Mouse (Mus musculus): ENCODE results near the gene Sh2d1b2. TPM values are rescaled to one million over a fixed set of nuclear protein-coding genes. Genes with fewer than 3 reads are reported as not detected.

The Sh2d1b2 gene
- polyA plus RNA-seq, 1 experiment from 2014 or later: not detected

DNA sequence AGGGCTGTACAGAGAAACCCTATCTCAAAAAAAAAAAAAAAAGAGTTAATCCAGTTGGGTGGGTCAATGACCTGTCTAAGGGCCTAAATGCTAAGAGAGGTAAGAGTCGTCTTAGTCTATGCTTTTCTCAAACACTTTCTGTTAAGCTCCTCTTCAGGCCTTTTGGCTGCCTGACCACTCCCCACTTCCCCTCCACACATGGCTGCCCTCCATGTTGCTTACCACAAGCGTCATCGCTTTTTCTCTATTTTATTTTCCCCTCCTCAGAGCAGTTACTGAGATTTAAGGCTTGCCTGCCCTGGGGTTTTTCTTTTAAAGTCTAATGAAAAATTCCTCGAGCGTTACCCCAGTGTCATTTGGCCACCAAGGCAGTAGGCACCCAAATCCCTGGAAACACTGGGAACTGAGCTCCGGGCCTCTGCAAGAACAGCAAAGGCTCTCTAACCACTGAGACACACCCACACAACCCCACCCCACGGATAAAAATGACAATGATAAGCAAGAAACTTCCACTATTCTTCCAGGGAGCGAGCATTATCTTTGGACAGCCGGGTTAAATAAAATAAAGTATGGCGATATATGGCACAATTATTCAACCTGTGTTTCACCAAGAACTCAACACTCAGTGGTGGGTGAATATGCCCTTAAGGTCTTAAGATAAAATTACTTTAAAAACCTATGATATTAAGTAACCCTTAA lies 19.2 kb upstream of the Sh2d1b2 start:
- 91% methylated on average over 10 of the region's 10 CpGs for WGBS
- no peaks in the 10 kb centered on the region for H3K4me1 ChIP-seq (ENCODE audit: control insufficient read depth, insufficient read depth, low read length)
- no peaks in the 10 kb centered on the region for H3K9me3 ChIP-seq (ENCODE audit: control insufficient read depth, low read length)
- H3K4me2 ChIP-seq (ENCODE audit: low read depth, severe bottlenecking): no peak overlapping the region
- DNase-seq (ENCODE audit: low spot score) (no peak), ATAC-seq (ENCODE audit: insufficient number of reproducible peaks, low FRiP score, low TSS enrichment, low read depth) (no peak)
- H3K9ac ChIP-seq (ENCODE audit: low read length): no peak overlapping the region
- H3K27me3 ChIP-seq (ENCODE audit: control insufficient read depth, insufficient read depth, low read length): no peaks in the 10 kb centered on the region
- peaks cover under 1% of the 10 kb centered on the region; the same call in 1 of the 2 replicates for H3K36me3 ChIP-seq (ENCODE audit: control insufficient read depth, insufficient read depth, low read length)
- no peak overlapping the region for H3K4me3 ChIP-seq (ENCODE audit: low read depth, low read length)
- H3K27ac ChIP-seq (replicated peaks; ENCODE audit: low read depth, low read length): no peak overlapping the region

DNA sequence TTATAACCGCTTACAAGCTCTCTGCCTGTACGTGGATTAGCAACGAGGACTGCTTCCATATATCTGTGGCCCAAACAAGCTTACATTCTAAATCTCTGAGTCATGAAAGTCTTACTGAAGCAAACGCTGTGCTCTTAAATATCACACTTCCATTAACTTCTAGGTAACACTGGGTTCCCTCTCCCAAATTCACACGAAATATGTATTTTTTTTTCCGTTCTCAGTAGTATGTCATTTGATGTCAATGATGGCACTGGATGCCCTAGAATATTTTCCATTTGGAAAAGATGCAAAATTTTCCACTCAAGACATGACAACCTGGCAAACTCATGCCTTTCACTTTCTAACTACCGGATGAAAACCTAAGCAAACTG lies 18.2 kb upstream of the Sh2d1b2 start:
- H3K36me3 ChIP-seq (ENCODE audit: control insufficient read depth, insufficient read depth, low read length): no peaks in the 10 kb centered on the region
- H3K27me3 ChIP-seq (ENCODE audit: control insufficient read depth, insufficient read depth, low read length): no peaks in the 10 kb centered on the region
- H3K4me2 ChIP-seq (ENCODE audit: low read depth, severe bottlenecking): peak overlapping the region; percentile 71
- no peaks in the 10 kb centered on the region for H3K4me1 ChIP-seq (ENCODE audit: control insufficient read depth, insufficient read depth, low read length)
- H3K27ac ChIP-seq (replicated peaks; ENCODE audit: low read depth, low read length): no peak overlapping the region
- DNase-seq (ENCODE audit: low spot score) (no peak), ATAC-seq (ENCODE audit: insufficient number of reproducible peaks, low FRiP score, low TSS enrichment, low read depth) (no peak)
- H3K9ac ChIP-seq (ENCODE audit: low read length): peak overlapping the region; percentile 95
- 42% methylated on average over 7 of the region's 7 CpGs for WGBS
- H3K9me3 ChIP-seq (ENCODE audit: control insufficient read depth, low read length): no peaks in the 10 kb centered on the region
- H3K4me3 ChIP-seq (ENCODE audit: low read depth, low read length): peak overlapping the region; percentile 88

DNA sequence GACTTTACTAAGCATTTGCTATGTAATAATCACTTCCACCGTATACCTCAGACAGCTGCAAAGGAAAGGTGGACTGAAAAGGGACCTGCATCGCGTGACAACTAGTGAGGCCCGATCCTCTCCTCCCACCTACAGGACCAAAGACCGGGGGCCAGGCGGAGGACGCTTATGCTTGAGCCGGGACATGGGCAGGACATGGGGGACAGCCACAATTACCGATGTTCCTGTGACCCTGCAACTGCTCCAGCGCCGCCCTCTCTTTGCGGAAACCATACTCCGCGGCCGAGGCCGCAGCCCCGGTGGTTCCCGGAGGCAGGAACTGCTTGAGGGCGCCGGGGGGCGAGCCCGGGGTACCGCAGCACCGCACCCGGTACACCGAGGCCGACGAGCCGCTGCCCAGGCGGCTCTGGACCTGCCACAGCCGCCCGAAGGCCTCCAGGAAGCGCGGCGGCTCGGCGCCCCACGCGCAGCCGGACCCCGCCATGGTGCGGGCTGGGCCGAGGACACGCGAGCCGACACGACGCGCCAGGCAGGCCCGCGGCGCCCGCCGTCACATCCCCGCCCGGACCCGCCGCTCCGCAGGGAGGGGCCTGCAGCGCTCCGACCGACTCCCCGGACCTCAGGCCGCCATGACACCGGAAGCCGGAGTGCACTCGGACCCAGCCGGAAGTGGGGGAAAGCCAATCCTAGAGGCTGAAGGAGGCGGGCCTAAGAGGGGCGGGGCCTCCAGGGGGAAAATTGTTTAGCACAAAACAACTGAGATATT lies 17.6 kb upstream of the Sh2d1b2 start, which contains the start of gene Uhmk1:
TSS of gene Uhmk1 (minus strand) at position 641 of the 766 bp plus-strand sequence.
- Histone ChIP-seq H3K36me3 (ENCODE audit: control insufficient read depth, insufficient read depth, low read length) (no peaks in the 10 kb centered on the region), H3K27ac (replicated peaks; ENCODE audit: low read depth, low read length) (0 out of 2 replicates have a peak within 1 kb of the TSS, but pooled peaks have one; percentile 62), H3K4me3 (ENCODE audit: low read depth, low read length) (peak within 1 kb of the TSS; percentile 88), H3K9me3 (ENCODE audit: control insufficient read depth, low read length) (no peaks in the 10 kb centered on the region), H3K9ac (ENCODE audit: low read length) (peak within 1 kb of the TSS; percentile 95), H3K27me3 (ENCODE audit: control insufficient read depth, insufficient read depth, low read length) (no peaks in the 10 kb centered on the region), H3K4me1 (ENCODE audit: control insufficient read depth, insufficient read depth, low read length) (no peaks in the 10 kb centered on the region), H3K4me2 (ENCODE audit: low read depth, severe bottlenecking) (peak within 1 kb of the TSS; percentile 71)
- WGBS: under 1% methylated on average over 66 of the region's 70 CpGs
- ATAC-seq (ENCODE audit: insufficient number of reproducible peaks, low FRiP score, low TSS enrichment, low read depth): peak; percentile 94
- peak; percentile 92 for DNase-seq (ENCODE audit: low spot score)

DNA sequence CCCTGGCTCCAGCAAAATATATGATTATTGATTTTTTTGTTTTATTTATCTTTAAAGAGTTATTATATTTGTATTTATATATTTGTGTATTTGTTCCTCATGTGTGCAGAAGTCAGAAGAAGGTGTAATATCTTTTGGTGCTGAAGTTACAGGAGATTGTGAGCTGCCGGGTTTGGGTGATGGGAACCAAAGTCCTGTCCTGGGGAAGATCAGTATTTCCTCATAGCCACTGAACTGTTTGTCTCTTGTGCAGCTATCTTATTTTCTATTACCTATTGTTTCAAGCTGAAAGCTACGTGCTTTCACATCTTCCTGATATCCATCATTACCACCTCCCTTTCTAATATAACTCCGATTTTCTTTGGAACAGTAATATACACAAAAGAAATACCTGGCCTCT lies 17.0 kb upstream of the Sh2d1b2 start:
- no peak overlapping the region for H3K4me2 ChIP-seq (ENCODE audit: low read depth, severe bottlenecking)

GRCm38 (mm10) chr1:170218091-170218884 lies 14.3 kb upstream of the Sh2d1b2 start:
- WGBS: 81% methylated on average over 6 of the region's 6 CpGs
- Histone ChIP-seq H3K4me1 (ENCODE audit: control insufficient read depth, insufficient read depth, low read length) (no peaks in the 10 kb centered on the region), H3K4me3 (ENCODE audit: low read depth, low read length) (no peak overlapping the region), H3K36me3 (ENCODE audit: control insufficient read depth, insufficient read depth, low read length) (no peaks in the 10 kb centered on the region), H3K9me3 (ENCODE audit: control insufficient read depth, low read length) (no peaks in the 10 kb centered on the region), H3K27me3 (ENCODE audit: control insufficient read depth, insufficient read depth, low read length) (no peaks in the 10 kb centered on the region), H3K27ac (replicated peaks; ENCODE audit: low read depth, low read length) (no peak overlapping the region), H3K9ac (ENCODE audit: low read length) (no peak overlapping the region), H3K4me2 (ENCODE audit: low read depth, severe bottlenecking) (no peak overlapping the region)
- DNase-seq (ENCODE audit: low spot score): no peak
- no peak for ATAC-seq (ENCODE audit: insufficient number of reproducible peaks, low FRiP score, low TSS enrichment, low read depth)

More for the DNA sequence above, 17.0 kb upstream of the Sh2d1b2 start:
- 82% methylated on average over 3 of the region's 3 CpGs for WGBS
- H3K36me3 ChIP-seq (ENCODE audit: control insufficient read depth, insufficient read depth, low read length): no peaks in the 10 kb centered on the region
- no peaks in the 10 kb centered on the region for H3K4me1 ChIP-seq (ENCODE audit: control insufficient read depth, insufficient read depth, low read length)
- H3K4me3 ChIP-seq (ENCODE audit: low read depth, low read length): peak overlapping the region; percentile 88
- ATAC-seq (ENCODE audit: insufficient number of reproducible peaks, low FRiP score, low TSS enrichment, low read depth) (no peak), DNase-seq (ENCODE audit: low spot score) (no peak)
- H3K27me3 ChIP-seq (ENCODE audit: control insufficient read depth, insufficient read depth, low read length): no peaks in the 10 kb centered on the region
- H3K9me3 ChIP-seq (ENCODE audit: control insufficient read depth, low read length): no peaks in the 10 kb centered on the region
- no peak overlapping the region for H3K9ac ChIP-seq (ENCODE audit: low read length)
- no peak overlapping the region for H3K27ac ChIP-seq (replicated peaks; ENCODE audit: low read depth, low read length)

DNA sequence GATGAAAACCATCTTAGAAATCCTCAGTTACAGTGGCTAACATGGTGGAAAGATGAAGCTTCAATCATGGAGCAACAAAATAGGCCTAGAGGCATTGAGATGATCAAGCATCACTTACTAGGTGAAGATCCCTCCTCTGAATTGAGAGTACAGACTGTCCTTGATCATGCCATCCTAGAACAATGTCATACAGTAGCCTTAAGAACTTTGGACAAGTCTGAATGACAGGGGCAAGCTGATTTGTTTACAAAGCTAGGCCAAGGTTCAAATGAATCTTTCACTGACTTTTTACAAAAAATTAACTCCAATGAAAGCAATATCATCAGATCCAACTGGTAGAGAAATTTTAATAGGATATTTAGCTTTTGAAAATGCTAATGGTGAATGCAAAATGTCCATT lies 12.2 kb upstream of the Sh2d1b2 start:
- DNase-seq (ENCODE audit: low spot score): no peak
- no peaks in the 10 kb centered on the region for H3K27me3 ChIP-seq (ENCODE audit: control insufficient read depth, insufficient read depth, low read length)
- no peak overlapping the region for H3K4me3 ChIP-seq (ENCODE audit: low read depth, low read length)
- no peak overlapping the region for H3K9ac ChIP-seq (ENCODE audit: low read length)
- H3K9me3 ChIP-seq (ENCODE audit: control insufficient read depth, low read length): no peaks in the 10 kb centered on the region
- no peaks in the 10 kb centered on the region for H3K36me3 ChIP-seq (ENCODE audit: control insufficient read depth, insufficient read depth, low read length)
- H3K27ac ChIP-seq (replicated peaks; ENCODE audit: low read depth, low read length): no peak overlapping the region
- H3K4me2 ChIP-seq (ENCODE audit: low read depth, severe bottlenecking): no peak overlapping the region
- H3K4me1 ChIP-seq (ENCODE audit: control insufficient read depth, insufficient read depth, low read length): no peaks in the 10 kb centered on the region
- no peak for ATAC-seq (ENCODE audit: insufficient number of reproducible peaks, low FRiP score, low TSS enrichment, low read depth)

- Histone ChIP-seq H3K9me3 (ENCODE audit: control insufficient read depth, low read length) (no peaks in the 10 kb centered on the region), H3K27ac (replicated peaks; ENCODE audit: low read depth, low read length) (no peak overlapping the region), H3K27me3 (ENCODE audit: control insufficient read depth, insufficient read depth, low read length) (no peaks in the 10 kb centered on the region), H3K9ac (ENCODE audit: low read length) (no peak overlapping the region), H3K36me3 (ENCODE audit: control insufficient read depth, insufficient read depth, low read length) (no peaks in the 10 kb centered on the region), H3K4me3 (ENCODE audit: low read depth, low read length) (no peak overlapping the region), H3K4me2 (ENCODE audit: low read depth, severe bottlenecking) (no peak overlapping the region), H3K4me1 (ENCODE audit: control insufficient read depth, insufficient read depth, low read length) (no peaks in the 10 kb centered on the region)
- ATAC-seq (ENCODE audit: insufficient number of reproducible peaks, low FRiP score, low TSS enrichment, low read depth): no peak
- no peak for DNase-seq (ENCODE audit: low spot score)
- WGBS: 79% methylated on average over 2 of the region's 2 CpGs
These were observed 9.3 kb upstream of the Sh2d1b2 start for GRCm38 (mm10) chr1:170223276-170223675.

DNA sequence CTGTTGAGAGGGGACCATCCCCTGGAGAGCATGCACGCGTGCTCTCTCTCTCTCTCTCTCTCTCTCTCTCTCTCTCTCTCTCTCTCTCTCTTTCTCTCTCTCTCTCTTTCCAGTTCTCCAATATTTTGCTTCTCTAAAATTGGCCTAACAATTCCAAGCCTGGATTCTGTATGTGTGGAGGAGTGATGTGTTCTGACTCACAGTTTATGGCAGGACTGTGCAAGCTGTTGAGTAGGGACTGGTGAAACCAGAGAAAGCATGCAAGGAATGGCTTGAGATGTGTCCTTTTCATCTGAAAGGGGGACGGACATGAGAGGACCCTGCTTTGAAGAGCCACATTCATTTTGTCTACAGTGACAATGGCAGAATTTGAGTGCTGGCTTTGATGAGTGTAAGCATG lies 12.5 kb downstream of the Sh2d1b2 start:
- H3K27me3 ChIP-seq (ENCODE audit: control insufficient read depth, insufficient read depth, low read length): no peaks in the 10 kb centered on the region
- DNase-seq (ENCODE audit: low spot score): no peak
- H3K9me3 ChIP-seq (ENCODE audit: control insufficient read depth, low read length): no peaks in the 10 kb centered on the region
- H3K4me1 ChIP-seq (ENCODE audit: control insufficient read depth, insufficient read depth, low read length): no peaks in the 10 kb centered on the region
- H3K4me3 ChIP-seq (ENCODE audit: low read depth, low read length): no peak overlapping the region
- no peak overlapping the region for H3K9ac ChIP-seq (ENCODE audit: low read length)
- H3K4me2 ChIP-seq (ENCODE audit: low read depth, severe bottlenecking): no peak overlapping the region
- ATAC-seq (ENCODE audit: insufficient number of reproducible peaks, low FRiP score, low TSS enrichment, low read depth): no peak
- H3K27ac ChIP-seq (replicated peaks; ENCODE audit: low read depth, low read length): no peak overlapping the region
- H3K36me3 ChIP-seq (ENCODE audit: control insufficient read depth, insufficient read depth, low read length): no peaks in the 10 kb centered on the region
- 81% methylated on average over 3 of the region's 3 CpGs for WGBS

All from limb, embryonic 11.5 days (tissue).